Mouse (Mus musculus): Measurements from ENCODE around the gene Mrc2. TPM values are rescaled to one million over a fixed set of nuclear protein-coding genes. Genes with fewer than 3 reads are reported as not detected.

Gene Mrc2
- total RNA-seq (2021) = 1 to 10 TPM; 5.1 to 7.6 TPM
- long read RNA-seq, experiment 1, partial matches to known transcripts = 2 of 3 reads
- long read RNA-seq, experiment 1, other reads (novel, unspliced or antisense) = 1 of 3 reads
- long read RNA-seq, experiment 2, full-length matches to known transcripts = 1 of 2 reads
- long read RNA-seq, experiment 2, partial matches to known transcripts = 0 of 2 reads
- long read RNA-seq, experiment 2, other reads (novel, unspliced or antisense) = 1 of 2 reads

DNA sequence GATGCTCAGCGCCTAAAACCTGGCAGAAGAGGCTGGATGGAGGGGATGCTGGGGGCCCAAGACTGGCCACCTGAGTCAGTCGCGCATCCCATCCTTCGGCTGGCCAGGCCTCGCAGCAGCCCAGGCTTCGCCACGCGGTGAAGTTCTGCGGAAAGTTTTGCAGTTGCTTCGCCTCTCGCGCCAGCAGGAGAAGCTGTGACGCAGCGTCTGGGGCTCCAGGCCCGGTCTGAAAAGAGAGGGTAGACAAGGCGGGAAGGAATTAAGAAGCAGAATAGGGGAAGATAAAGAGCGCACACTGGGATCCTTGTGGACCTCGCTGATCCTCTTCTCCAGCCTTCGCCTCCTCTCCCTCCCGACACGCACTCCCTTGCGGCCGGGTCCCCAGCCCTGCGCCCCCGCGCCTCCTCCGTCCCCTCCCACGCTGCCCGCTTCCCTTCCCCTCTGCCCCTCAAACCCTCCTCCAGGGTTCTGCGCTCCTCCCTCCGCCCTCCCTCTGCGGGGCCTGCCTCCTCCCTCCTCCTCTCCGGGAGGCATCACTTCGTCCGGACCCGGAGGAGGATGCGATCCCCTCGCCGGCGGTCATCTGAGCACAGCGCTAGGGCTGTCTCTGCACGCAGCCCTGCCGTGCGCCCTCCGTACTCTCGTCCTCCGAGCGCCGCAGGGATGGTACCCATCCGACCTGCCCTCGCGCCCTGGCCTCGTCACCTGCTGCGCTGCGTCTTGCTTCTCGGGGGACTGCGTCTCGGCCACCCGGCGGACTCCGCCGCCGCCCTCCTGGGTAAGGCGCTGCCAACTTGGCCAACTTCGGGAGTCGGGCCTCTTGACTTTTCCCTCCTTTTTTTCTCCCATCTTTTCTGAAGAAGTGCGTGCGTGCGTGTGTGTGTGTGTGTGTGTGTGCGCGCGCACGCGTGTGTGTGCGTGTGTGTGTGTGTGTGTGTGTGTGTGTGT lies at the start of gene Mrc2:
Mrc2 (plus strand) TSS at position 520 of the 948 bp plus-strand sequence.
- peak in 1 of 2 experiments; percentile 15 for DNase-seq (ENCODE audit: low spot score in 2 of 2)

DNA sequence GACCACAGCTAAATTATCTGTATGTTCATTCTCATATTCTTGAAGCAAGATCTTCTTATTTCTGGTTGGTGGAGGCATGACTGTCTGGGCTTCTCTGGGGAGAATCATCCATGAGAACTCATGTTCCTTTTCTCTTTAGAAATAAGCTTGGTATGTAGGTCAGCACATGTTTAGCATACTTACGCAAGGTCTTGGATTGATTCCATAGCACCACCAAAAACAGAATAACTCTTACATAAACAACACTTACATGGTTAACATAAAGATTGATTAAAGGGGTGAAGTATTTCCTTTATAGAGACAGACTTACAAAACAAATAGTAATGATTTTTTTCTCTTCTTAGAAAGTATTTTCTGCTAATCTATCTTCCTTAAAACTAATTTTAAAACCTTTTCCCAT lies 46.1 kb upstream of the Mrc2 start:
- DNase-seq (ENCODE audit: low spot score in 2 of 2) = no peak

DNA sequence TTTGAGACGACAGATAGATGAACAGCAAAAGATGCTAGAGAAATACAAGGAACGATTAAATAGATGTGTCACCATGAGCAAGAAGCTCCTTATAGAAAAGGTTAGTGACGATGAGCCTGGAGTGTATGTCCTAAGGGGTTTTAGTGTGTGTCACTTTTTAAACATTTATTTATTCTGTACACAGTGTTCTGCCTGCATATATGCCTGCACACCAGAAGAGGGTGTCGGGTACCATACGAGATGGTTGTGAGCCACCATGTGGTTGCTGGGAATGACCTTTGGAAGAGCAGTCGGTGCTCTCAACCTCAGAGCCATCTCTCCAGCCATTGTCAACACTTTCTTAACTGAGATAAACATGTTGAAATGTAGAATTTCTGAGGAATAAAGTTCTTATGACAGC lies 45.7 kb upstream of the Mrc2 start:
- DNase-seq (ENCODE audit: low spot score in 2 of 2) = no peak

DNA sequence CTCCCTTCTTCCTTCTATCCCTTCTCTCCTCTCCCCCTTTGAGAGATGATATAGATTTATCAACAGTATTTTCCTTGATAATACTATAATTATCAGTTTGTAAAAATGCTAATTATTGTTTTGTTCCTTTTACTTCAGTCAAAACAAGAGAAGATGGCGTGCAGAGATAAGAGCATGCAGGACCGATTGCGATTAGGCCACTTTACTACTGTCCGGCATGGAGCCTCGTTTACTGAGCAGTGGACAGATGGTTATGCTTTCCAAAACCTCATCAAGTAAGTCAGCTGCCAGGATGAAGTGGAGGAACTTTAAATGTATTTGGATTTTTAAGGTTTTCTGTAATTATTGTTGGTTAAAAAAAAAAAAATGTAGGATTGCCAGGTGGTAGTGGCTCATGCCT lies 45.1 kb upstream of the Mrc2 start:
- no peak for DNase-seq (ENCODE audit: low spot score in 2 of 2)

DNA sequence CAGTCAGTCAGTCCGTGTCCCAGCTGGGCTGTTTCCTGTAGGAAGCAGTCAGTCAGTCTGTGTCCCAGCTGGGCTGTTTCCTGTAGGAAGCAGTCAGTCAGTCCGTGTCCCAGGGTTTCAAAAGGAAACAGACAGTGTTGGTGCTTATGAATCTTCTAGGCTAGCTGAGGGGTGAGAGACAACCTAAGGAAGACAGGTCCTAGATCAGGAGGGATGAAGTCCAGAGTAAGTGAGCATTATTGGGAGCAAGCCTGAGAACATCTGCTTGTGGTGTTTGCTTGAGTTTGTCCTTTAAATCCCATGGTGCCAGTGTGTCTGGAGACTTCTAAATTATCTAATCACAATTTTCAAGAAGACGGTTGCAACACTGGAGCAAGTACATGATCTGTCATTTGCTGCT lies 32.7 kb upstream of the Mrc2 start:
- DNase-seq (ENCODE audit: low spot score in 2 of 2) = no peak

DNA sequence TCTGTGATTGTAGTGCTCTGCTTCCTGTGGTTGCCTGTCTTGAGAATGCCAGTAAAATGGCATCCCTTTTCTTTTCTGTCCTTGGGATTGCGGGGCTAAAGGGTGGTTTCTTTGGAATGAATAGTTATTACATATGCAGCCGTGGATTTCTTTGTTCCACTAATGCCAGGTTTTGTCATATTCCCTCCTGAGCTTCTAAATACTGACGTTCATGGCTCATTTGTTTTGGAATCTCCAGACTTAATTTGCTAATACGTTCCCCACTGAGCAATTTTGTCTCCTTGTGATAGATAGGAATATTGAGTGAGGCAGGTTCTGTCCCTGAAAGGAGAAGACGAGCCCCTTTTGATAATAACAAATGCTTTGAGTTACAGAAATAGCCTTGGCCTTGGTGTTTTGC lies 31.3 kb upstream of the Mrc2 start:
- no peak for DNase-seq (ENCODE audit: low spot score in 2 of 2)

DNA sequence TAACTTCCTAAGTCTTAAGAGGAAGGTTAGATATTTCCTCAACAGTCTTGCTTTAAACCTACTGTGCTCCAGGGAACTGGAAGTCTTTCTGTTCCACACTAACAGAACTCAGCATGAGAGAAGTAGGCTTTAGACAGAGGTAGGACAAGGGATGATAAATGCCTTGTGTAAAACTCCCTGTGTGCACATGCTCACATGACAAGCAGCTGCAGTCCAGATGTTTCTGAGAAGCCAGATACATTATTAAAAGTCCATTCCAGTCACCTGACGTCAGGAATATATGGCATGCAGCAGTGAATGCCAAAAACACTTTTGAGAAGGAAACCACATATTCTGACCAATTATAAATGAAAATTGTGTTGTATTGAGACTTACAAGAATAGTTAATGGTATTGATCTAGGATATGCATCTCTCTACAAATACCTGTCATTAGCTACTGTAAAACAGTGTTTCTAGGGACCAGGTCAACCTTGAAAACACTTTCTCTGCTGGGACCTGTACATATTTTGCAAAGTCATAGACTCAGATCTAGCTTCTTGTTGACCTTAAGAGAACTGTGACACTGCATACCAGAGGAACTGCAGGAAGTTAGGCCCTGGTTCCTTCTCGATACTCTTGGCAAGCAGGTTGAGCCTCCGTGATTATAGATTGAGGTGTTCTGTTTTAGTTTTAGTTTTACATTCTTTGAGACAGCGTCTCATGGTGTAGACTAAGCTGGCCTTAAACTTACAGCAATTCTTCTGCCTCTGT lies 30.7 kb upstream of the Mrc2 start:
- DNase-seq (ENCODE audit: low spot score in 2 of 2) = no peak

DNA sequence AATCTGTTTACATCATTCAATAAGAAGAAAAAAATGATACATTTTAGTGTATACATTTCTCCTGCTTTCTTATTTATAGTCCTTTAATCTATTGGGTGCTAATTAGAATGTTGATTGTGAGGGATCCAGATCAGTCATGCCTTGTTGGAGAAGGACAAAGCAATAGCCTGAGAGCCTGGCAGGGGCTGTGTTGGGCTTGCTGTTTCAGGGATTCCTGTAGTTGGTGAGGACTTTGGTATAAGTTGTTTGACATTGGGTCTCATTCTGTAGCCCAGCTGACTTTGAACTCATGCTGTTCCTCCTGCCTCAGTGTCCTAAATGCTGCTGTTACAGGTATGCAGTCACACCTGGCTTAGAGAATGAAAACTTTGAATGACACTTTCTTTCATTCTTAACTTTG lies 27.9 kb upstream of the Mrc2 start:
- DNase-seq (ENCODE audit: low spot score in 2 of 2) = no peak

DNA sequence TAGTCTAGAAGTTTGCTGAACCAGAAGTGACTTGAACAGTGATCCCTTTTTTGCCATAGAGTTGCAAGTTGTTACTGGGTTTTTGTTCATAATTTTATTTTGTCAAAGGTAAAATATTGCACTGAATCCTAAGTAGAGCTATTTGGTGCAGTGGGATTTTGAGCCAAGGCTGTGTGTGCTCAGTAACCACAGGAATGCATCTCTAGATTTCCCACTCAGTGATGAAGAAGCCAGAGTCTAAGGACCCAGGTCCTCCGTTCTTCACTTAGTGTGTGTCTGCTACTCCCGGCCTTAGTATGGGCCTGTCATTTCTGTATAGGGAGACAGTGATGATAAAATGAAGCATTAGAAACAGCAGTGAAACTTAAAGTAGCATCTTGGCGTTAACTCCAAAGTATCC lies 27.5 kb upstream of the Mrc2 start:
- DNase-seq (ENCODE audit: low spot score in 2 of 2) = no peak

DNA sequence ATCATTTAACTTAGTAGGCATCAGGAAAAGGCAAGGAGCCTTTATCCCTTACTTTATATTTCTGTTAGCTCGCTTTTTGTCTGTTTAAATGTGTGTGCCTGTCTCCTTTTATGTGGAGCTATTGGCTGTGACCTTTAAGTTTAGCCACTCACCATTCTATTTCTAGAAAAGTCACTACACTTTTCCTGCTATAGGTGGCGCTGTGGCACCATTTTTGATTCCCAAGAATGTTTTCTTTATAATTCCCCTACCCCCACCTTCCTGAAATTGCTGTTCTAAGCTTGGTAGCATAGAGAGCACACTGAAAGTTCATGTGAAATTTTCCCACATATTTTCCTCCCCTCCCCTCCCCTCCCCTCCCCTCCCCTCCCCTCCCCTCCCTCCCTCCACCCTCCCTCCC lies 22.3 kb upstream of the Mrc2 start:
- peak in 1 of 2 experiments; percentile 55 for DNase-seq (ENCODE audit: low spot score in 2 of 2)

DNA sequence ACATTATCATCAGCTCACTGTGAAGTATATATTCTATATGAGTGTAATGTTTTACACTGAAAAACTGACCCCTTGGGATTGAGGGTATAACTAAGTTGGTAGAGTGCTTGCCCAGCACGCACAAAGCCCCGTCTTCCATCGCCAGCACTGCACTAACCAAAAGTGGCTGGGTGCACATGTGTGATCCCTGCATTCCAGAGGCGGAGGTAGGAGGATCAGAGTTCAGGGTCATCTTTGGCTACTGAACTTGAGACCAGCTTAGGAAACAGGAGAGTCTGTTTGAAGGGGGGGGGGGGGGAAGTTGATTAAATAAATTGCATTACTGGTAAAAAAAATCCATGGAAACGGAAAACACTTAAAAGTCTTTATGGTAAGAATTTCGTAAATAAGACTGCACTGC lies 12.0 kb upstream of the Mrc2 start:
- DNase-seq (ENCODE audit: low spot score in 2 of 2) = no peak

DNA sequence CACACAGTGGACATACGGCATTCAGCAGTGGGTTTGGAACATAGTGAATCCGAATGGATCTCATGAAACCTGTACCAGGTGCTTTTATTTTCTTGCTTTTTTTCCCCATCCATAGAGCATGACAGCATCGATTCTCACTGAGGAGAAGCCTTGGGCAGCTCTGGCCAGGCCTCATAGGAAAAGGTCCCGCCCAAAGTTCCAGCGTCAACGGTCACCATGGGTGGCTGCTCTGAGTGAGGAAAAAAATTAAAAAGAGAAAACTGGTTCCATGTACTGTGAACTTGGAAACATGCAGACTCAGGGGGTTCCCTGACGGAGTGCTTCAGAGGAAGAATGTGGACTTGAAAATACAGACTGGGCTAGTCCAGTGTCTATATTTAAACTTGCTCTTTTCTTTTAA lies 11.2 kb upstream of the Mrc2 start:
- DNase-seq (ENCODE audit: low spot score in 2 of 2) = no peak

DNA sequence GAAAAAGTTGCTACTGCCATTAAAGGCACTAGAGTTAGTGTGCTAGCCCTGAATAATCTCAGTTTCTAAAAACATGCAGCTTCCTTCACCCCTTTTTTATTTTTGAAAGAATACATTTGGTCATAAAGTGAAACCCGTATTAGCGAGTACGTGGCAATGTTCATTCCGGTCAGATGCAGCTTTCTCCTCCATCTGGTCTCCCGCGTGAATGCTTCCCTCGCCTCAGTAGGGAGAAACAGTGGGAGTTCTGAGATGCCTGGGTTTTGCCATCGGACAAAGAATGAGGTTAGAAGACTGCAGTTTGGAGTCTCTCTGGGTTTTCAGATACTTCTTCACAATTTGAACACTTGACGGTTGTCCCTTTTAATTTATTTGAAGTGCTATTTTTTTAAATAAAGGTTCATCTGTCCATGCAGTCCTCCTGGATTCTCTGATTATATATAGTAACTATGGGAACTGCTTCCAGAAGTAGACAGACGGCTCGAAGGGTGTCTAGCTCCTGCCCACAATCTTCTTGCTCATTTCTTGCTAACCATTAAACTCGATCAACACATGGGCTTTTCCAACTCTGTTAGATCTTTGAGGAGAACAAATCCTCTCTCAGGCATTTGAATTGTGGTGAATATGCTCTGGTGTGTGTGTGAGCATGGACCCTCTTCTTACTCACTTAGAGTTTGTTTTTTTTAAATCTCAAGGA lies 10.5 kb upstream of the Mrc2 start:
- peak in 1 of 2 experiments; percentile 15 for DNase-seq (ENCODE audit: low spot score in 2 of 2)

DNA sequence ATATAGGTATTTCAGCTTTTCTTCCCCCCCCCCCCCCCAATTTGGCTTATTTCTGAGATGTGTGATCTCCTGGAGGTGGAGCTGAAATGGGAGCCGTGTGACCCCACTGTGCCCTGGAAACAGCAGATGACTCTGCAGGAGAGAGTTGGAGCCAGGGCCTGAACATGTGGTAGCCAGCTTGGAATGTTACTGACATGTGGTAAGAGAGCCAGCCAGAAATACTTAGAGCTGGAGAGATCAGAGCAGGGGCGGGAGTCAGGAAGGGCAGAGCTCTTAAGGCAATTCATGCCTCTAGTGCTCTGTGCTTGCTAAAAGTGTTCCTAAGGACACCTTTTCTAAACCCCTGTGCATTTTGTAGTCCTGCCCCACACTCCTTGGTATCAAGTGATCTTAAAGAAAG lies 10.0 kb upstream of the Mrc2 start:
- DNase-seq (ENCODE audit: low spot score in 2 of 2) = no peak

DNA sequence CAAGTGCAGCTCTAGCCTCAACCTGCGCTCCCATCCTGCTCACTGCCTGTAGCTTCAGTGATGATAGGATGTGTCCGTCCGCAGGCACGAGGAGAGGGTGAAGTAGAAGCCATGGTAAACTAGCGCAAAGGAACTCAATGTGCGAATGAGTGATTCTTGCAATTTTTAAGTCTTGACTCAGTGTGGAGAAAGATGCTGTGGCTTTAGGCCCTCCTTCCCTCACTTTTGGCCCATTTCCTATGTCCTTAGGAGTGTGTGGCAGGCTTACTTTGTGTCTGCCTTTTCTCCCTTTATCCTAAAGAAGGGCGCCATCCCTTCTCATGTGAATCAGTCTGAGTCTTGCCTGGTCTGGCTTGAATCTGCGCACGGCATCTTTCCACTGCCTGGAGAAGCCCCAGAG lies 9.4 kb upstream of the Mrc2 start:
- DNase-seq (ENCODE audit: low spot score in 2 of 2) = no peak

DNA sequence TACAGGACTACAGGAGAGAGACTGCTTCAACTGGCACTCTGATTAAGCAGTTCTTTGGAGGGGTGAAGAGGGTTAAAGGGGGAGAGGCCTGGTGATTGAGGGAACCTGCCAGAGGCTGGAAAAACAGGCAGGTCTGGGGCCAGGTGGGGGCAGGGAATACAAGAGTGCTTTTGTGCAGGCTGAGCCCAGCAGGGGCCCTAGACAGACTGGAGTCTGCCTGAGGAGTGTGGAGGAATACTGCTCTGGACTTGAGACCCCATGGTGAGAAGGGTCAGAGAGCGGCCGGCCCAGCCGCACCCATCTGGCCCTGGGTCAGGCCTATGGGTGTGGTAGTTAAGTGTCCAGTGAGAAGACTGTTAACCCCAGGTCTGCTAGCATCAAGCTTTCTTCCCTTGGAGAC lies 6.7 kb upstream of the Mrc2 start:
- no peak for DNase-seq (ENCODE audit: low spot score in 2 of 2)

DNA sequence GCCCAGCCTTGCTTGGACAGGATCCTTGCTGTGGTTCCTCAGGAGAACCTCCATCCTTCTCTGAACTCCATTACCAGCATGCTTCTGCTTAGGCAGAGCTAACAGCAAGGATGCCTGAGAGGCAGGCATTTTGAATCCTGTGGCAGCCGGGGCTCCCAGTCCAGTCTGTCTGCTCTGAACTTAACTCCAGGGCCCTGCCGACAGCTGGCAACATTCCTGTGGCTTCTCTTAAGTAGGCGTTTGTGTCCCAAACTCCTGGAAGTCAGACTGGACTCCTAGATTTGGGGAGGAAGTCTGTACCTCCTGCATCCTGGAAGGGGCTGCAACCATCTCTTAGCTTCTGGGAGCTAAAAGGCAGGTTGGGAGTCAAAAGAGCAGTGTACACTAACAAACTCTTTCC lies 3.0 kb upstream of the Mrc2 start:
- DNase-seq (ENCODE audit: low spot score in 2 of 2) = no peak

DNA sequence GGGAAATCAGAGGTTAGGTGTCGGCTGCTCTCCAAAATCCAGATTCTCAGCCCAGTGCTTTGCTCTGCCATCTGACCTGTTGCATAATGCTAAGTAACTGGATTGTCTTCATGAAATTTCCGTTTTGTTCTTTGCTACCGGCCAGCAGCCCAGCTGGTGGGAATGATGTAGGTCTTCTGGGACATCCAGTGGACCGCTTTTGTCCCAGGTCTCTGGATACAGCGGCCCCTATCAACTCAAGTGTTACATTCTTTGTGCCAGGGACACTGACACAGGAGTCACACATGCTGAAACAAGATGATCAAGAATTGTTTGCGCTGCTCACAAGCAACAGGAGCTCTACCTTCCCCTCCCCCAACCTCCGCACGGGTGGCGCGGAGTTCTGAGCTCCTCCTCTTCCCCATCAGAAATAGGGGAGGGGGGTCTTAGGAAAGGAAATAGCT lies 741 bp upstream of the Mrc2 start:
- DNase-seq (ENCODE audit: low spot score in 2 of 2) = no peak

DNA sequence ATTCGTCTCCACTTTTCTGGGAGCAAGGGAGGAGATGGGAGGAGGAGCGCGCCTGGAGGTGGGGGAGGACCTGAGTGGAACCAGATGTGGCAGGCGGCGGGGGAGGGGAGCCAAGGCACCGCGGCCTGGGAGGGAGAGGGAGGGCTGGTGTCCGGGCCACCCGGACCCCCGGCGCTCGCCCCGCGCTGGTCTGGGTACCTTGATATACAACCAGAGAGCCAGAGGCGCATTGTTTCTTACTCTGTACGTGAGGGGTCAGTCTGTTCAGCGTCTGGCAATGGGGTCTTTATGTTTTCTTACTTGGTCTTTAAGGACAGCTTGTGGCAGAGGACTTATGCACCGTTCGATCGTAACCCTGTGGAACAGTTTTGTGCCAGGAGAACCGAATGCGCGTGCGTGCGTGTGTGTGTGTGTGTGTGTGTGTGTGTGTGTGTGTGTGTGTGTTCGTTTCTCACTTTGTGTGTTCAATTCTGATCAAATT lies 698 bp downstream of the Mrc2 start:
- no peak for DNase-seq (ENCODE audit: low spot score in 2 of 2)

DNA sequence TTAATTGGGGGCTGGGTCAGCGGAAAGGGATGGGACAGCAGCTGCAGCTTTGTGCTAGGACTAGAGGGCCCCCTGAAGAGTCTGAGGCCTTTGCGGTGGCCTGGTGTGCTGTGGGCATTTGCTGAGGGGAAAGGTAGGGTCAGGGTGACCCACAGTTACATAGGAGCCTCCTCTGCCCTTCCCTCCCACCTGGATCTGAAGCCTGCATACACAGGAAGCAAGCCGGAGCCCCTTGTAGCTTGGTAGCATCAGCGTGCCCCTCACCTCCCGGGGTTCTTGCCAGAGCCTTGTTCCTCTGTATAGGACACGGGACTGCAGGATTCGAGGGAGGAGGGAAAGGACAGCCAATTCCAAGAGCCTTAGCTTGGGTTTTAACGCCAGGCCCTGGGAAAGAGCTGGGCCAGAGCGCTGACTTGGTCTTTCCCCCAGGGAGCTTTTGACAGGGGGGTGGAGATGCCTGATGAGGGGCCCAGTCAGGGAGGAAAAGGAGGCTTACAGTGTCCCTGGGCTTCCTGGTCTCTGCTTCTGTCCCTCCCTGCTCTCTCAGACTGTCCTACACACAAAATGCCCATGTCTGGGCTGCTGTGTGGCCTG lies 1.6 kb downstream of the Mrc2 start:
- no peak for DNase-seq (ENCODE audit: low spot score in 2 of 2)

DNA sequence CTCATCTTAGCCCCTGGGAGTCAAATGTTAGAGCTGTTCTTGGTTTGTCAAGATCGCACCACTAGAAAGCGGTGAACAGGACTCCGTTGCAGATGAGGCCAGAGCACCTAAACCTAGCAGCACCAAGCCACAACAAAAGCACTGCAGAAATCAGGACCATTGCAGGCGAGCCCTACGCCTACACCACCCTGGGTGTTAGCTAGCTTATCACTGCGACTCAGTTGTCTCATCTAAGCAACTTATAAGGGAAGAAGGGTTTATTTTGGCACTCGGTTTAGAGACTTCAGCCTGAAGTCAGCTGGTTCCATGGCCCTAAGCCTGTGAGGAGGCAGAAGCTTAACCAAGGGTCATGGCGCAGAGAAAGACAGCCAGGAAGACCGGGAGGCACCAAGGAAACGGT lies 3.6 kb downstream of the Mrc2 start:
- no peak for DNase-seq (ENCODE audit: low spot score in 2 of 2)
